Mouse (Mus musculus): ENCODE measurements around the gene Rexo2. TPM values are rescaled to one million over a fixed set of nuclear protein-coding genes. Genes with fewer than 3 reads are reported as not detected.
"Not testable (repeated sequence)": the region's sequence is repeated elsewhere in the genome, so short reads cannot be mapped to it uniquely, and the experiment has no call there.

Rexo2 gene
- polyA plus RNA-seq, 1 experiment from 2014 or later: 119 TPM

- WGBS: 94% methylated on average over 10 of the region's 10 CpGs
- ATAC-seq: no peak
- no peak overlapping the region for H3K4me2 ChIP-seq (ENCODE audit: low read length)
- H3K4me3 ChIP-seq (ENCODE audit: low read depth, low read length): no peak overlapping the region
- H3K27ac ChIP-seq (ENCODE audit: low read length): no peak overlapping the region
- H3K9me3 ChIP-seq (replicated peaks; ENCODE audit: control insufficient read depth, low read length, poor library complexity, severe bottlenecking): no peaks in the 10 kb centered on the region
- peaks cover 10% of the 10 kb centered on the region for H3K4me1 ChIP-seq (ENCODE audit: control insufficient read depth, insufficient read depth, low read length)
- no peak overlapping the region for H3K9ac ChIP-seq (ENCODE audit: low read depth, low read length)
- H3K27me3 ChIP-seq (ENCODE audit: control insufficient read depth, insufficient read depth, low read depth, low read length): no peaks in the 10 kb centered on the region
- H3K36me3 ChIP-seq (ENCODE audit: control insufficient read depth, insufficient read depth, low read length): no peaks in the 10 kb centered on the region
Measured at GRCm38 (mm10) chr9:48476236-48477165, 3.9 kb downstream of the Rexo2 start.

DNA sequence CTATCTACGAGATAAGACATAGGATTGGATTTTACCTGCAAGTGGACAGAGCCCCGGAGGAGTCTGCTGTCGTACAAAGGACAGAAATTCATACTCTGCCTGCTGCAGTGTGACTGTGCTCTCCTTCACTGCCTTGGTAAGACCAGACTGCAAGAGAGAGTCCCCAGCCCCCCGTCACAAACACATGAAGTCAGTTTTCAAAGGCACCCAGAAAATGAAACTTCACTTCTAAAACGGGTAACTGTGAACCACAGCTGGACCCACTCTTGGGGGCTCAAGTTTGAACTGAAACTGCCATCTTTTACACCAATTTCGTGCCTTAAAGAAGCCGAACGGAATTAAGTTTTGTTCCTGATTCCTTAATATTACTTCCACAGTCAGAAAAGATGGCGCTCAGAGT, 6.1 kb downstream of the Rexo2 start:
- Histone ChIP-seq H3K36me3 (ENCODE audit: control insufficient read depth, insufficient read depth, low read length) (no peaks in the 10 kb centered on the region), H3K4me1 (ENCODE audit: control insufficient read depth, insufficient read depth, low read length) (no peaks in the 10 kb centered on the region; the same call in 1 of the 2 replicates), H3K4me2 (ENCODE audit: low read length) (no peak overlapping the region), H3K9me3 (replicated peaks; ENCODE audit: control insufficient read depth, low read length, poor library complexity, severe bottlenecking) (no peaks in the 10 kb centered on the region), H3K27ac (ENCODE audit: low read length) (no peak overlapping the region), H3K4me3 (ENCODE audit: low read depth, low read length) (no peak overlapping the region), H3K27me3 (ENCODE audit: control insufficient read depth, insufficient read depth, low read depth, low read length) (no peaks in the 10 kb centered on the region), H3K9ac (ENCODE audit: low read depth, low read length) (no peak overlapping the region)
- no peak for ATAC-seq
- WGBS: 94% methylated on average over 9 of the region's 9 CpGs

GRCm38 (mm10) chr9:48473131-48473530, 7.3 kb downstream of the Rexo2 start:
- peaks cover 3% of the 10 kb centered on the region; the same call in 1 of the 2 replicates for H3K36me3 ChIP-seq (ENCODE audit: control insufficient read depth, insufficient read depth, low read length)
- no peak overlapping the region for H3K9ac ChIP-seq (ENCODE audit: low read depth, low read length)
- H3K27me3 ChIP-seq (ENCODE audit: control insufficient read depth, insufficient read depth, low read depth, low read length): no peaks in the 10 kb centered on the region
- WGBS: 92% methylated on average over 12 of the region's 12 CpGs
- no peak overlapping the region for H3K4me3 ChIP-seq (ENCODE audit: low read depth, low read length)
- no peak for ATAC-seq
- H3K4me2 ChIP-seq (ENCODE audit: low read length): no peak overlapping the region
- no peaks in the 10 kb centered on the region for H3K4me1 ChIP-seq (ENCODE audit: control insufficient read depth, insufficient read depth, low read length)
- H3K27ac ChIP-seq (ENCODE audit: low read length): no peak overlapping the region
- H3K9me3 ChIP-seq (replicated peaks; ENCODE audit: control insufficient read depth, low read length, poor library complexity, severe bottlenecking): no peaks in the 10 kb centered on the region

DNA sequence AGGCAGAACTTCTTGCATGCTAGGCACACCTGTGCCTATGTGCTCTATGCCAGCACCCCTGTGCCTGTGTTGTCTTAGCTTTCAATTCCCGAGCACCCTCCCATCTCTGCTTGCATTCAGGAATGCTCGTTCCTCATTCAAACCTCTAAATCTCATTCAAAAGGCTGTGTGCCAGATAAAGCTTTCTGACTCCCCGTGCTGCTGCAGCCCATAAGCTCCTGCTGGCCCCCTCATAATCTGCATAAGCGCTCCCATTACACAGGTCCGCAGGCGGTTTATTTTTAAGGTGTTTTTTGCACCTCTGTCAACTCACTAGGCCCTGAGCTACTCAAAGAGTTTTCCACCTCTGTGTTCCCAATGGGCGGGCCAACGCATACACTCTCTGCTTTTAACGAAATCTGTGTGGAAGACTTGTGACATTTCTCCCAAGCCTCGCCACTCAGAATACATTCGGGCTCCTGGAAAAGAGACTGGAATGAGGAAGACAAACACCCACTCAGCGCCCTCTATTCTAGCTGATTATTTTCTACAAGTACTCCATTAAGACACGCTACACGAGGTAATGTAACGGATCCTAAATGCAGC, 7.9 kb downstream of the Rexo2 start:
- ATAC-seq: no peak
- Histone ChIP-seq H3K27me3 (ENCODE audit: control insufficient read depth, insufficient read depth, low read depth, low read length) (no peaks in the 10 kb centered on the region), H3K9ac (ENCODE audit: low read depth, low read length) (no peak overlapping the region), H3K36me3 (ENCODE audit: control insufficient read depth, insufficient read depth, low read length) (peaks cover 3% of the 10 kb centered on the region; the same call in 1 of the 2 replicates), H3K4me1 (ENCODE audit: control insufficient read depth, insufficient read depth, low read length) (no peaks in the 10 kb centered on the region), H3K4me3 (ENCODE audit: low read depth, low read length) (no peak overlapping the region), H3K27ac (ENCODE audit: low read length) (no peak overlapping the region), H3K9me3 (replicated peaks; ENCODE audit: control insufficient read depth, low read length, poor library complexity, severe bottlenecking) (no peaks in the 10 kb centered on the region), H3K4me2 (ENCODE audit: low read length) (no peak overlapping the region)
- WGBS: 75% methylated on average over 15 of the region's 15 CpGs

DNA sequence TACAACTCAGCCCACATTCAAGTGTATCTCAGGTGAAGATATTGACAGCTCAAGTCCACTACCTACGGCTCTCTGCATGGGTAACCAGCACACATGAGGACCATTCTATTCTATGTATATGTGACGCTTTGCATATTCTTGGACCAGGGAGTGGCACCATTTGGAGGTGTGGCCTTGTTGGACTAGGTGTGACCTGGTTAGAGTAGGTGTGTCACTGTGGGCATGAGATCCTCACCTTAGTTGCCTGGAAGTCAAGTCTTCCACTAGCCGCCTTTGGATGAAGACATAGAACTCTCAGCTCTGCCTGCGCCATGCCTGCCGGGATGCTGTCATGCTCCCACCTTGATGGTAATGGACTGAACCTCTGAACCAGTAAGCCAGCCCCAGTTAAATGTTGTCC, 13.0 kb downstream of the Rexo2 start:
- not testable (repeated sequence) for H3K4me3 ChIP-seq (ENCODE audit: low read depth, low read length); H3K9me3 ChIP-seq (replicated peaks; ENCODE audit: control insufficient read depth, low read length, poor library complexity, severe bottlenecking); H3K4me2 ChIP-seq (ENCODE audit: low read length); H3K9ac ChIP-seq (ENCODE audit: low read depth, low read length); ATAC-seq; H3K27me3 ChIP-seq (ENCODE audit: control insufficient read depth, insufficient read depth, low read depth, low read length); H3K4me1 ChIP-seq (ENCODE audit: control insufficient read depth, insufficient read depth, low read length); H3K27ac ChIP-seq (ENCODE audit: low read length)
- peaks cover 10% of the 10 kb centered on the region; the same call in 1 of the 2 replicates for H3K36me3 ChIP-seq (ENCODE audit: control insufficient read depth, insufficient read depth, low read length)
- 93% methylated on average over 5 of the region's 5 CpGs for WGBS

DNA sequence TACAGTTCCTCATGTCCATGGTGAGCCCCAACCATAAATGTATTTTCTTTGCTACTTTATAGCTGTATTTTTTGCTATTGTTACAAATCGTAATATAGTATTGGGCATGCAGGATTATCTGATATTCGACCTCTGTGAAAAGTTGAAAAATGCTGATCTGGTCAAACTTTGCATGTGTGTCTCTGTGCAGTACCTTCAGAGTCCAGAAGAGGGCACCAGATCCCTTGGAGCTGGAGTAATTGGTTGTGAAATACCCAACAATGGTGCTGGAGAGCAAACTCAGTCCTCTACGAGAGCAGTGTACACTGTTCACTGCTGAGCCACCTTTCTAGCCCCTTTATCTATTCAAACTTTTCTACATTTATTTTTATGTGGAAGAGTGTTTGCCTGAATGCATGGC, 13.6 kb downstream of the Rexo2 start:
- Histone ChIP-seq H3K9ac (ENCODE audit: low read depth, low read length) (no peak overlapping the region), H3K4me3 (ENCODE audit: low read depth, low read length) (no peak overlapping the region), H3K4me2 (ENCODE audit: low read length) (no peak overlapping the region), H3K4me1 (ENCODE audit: control insufficient read depth, insufficient read depth, low read length) (no peaks in the 10 kb centered on the region), H3K9me3 (replicated peaks; ENCODE audit: control insufficient read depth, low read length, poor library complexity, severe bottlenecking) (no peaks in the 10 kb centered on the region), H3K27me3 (ENCODE audit: control insufficient read depth, insufficient read depth, low read depth, low read length) (no peaks in the 10 kb centered on the region), H3K36me3 (ENCODE audit: control insufficient read depth, insufficient read depth, low read length) (peaks cover 10% of the 10 kb centered on the region; the same call in 1 of the 2 replicates), H3K27ac (ENCODE audit: low read length) (no peak overlapping the region)
- no peak for ATAC-seq
- 56% methylated on average over 3 of the region's 3 CpGs for WGBS

DNA sequence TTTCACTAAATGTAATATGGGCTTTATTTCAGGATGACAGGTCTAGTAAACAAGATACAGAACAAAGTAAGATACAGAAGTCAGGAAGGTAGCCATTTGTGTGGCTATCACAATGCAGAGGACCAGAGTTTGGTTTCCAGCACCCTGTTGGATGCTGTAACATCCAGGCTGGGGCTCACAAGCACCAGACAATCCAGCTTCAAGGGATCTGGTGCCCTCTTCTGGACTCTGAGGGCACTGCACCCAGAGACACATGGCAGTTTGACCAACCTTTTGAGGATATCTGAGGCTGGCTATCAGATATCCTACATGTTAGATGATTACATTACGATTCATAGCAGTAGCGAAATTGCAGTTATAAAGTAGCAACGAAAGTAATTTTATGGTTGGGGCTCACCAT, 14.8 kb downstream of the Rexo2 start:
- Histone ChIP-seq H3K36me3 (ENCODE audit: control insufficient read depth, insufficient read depth, low read length) (peaks cover 10% of the 10 kb centered on the region; the same call in 1 of the 2 replicates), H3K4me1 (ENCODE audit: control insufficient read depth, insufficient read depth, low read length) (no peaks in the 10 kb centered on the region), H3K9me3 (replicated peaks; ENCODE audit: control insufficient read depth, low read length, poor library complexity, severe bottlenecking) (no peaks in the 10 kb centered on the region), H3K27me3 (ENCODE audit: control insufficient read depth, insufficient read depth, low read depth, low read length) (no peaks in the 10 kb centered on the region), H3K9ac (ENCODE audit: low read depth, low read length) (no peak overlapping the region), H3K4me2 (ENCODE audit: low read length) (no peak overlapping the region), H3K27ac (ENCODE audit: low read length) (no peak overlapping the region), H3K4me3 (ENCODE audit: low read depth, low read length) (no peak overlapping the region)
- ATAC-seq: no peak
- WGBS: over 99% methylated on average over 3 of the region's 3 CpGs

DNA sequence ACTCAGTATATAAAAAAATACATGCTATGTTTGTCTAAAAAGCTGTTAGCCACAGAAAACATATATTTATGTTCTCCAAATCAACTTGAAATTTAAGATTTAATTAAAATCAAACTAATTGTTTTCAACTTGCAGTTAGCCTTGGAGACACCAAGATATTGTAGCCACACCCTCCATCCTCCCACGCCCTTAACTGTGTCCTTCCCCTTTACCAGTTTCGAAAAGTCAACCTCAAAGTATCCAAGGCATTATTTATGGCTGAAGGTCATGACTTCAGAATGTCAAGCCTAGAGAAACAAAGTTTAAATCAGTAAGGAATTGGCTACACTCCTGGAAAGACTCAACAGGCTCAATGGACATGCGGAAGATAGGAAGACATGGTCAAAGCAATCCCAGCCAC, 18.9 kb downstream of the Rexo2 start:
- H3K36me3 ChIP-seq (ENCODE audit: control insufficient read depth, insufficient read depth, low read length): no peaks in the 10 kb centered on the region
- WGBS: 95% methylated on average over 3 of the region's 3 CpGs
- H3K27me3 ChIP-seq (ENCODE audit: control insufficient read depth, insufficient read depth, low read depth, low read length): no peaks in the 10 kb centered on the region
- H3K9me3 ChIP-seq (replicated peaks; ENCODE audit: control insufficient read depth, low read length, poor library complexity, severe bottlenecking): no peaks in the 10 kb centered on the region
- H3K4me2 ChIP-seq (ENCODE audit: low read length): no peak overlapping the region
- no peak for ATAC-seq
- H3K4me1 ChIP-seq (ENCODE audit: control insufficient read depth, insufficient read depth, low read length): no peaks in the 10 kb centered on the region
- H3K27ac ChIP-seq (ENCODE audit: low read length): no peak overlapping the region
- no peak overlapping the region for H3K9ac ChIP-seq (ENCODE audit: low read depth, low read length)
- H3K4me3 ChIP-seq (ENCODE audit: low read depth, low read length): no peak overlapping the region

GRCm38 (mm10) chr9:48460720-48461119, 19.7 kb downstream of the Rexo2 start:
- H3K9ac ChIP-seq (ENCODE audit: low read depth, low read length): no peak overlapping the region
- no peak overlapping the region for H3K27ac ChIP-seq (ENCODE audit: low read length)
- no peak overlapping the region for H3K4me2 ChIP-seq (ENCODE audit: low read length)
- H3K4me1 ChIP-seq (ENCODE audit: control insufficient read depth, insufficient read depth, low read length): no peaks in the 10 kb centered on the region
- H3K36me3 ChIP-seq (ENCODE audit: control insufficient read depth, insufficient read depth, low read length): no peaks in the 10 kb centered on the region
- no peak overlapping the region for H3K4me3 ChIP-seq (ENCODE audit: low read depth, low read length)
- 93% methylated on average over 8 of the region's 8 CpGs for WGBS
- ATAC-seq: no peak
- no peaks in the 10 kb centered on the region for H3K9me3 ChIP-seq (replicated peaks; ENCODE audit: control insufficient read depth, low read length, poor library complexity, severe bottlenecking)
- no peaks in the 10 kb centered on the region for H3K27me3 ChIP-seq (ENCODE audit: control insufficient read depth, insufficient read depth, low read depth, low read length)

All from midbrain, embryonic 16.5 days (tissue).